Mouse (Mus musculus) gastrocnemius, adult 18-20 months (tissue): ENCODE data around the gene Stx8. TPM values are rescaled to one million over a fixed set of nuclear protein-coding genes. Genes with fewer than 3 reads are reported as not detected.

Experiments used
- DNase-seq: peaks from one replicate; pipeline ENCODE4 v3.0.0; 2021; ENCODE audit warnings: low spot score
- total RNA-seq, 2 experiments: library from RNA; stranded (reverse); gene quantifications; 2 replicates each; pipeline ENCODE4 v1.2.3; 2021

Gene Stx8
- total RNA-seq, 2 experiments from 2014 or later: 22.6 to 25.3 TPM

DNA sequence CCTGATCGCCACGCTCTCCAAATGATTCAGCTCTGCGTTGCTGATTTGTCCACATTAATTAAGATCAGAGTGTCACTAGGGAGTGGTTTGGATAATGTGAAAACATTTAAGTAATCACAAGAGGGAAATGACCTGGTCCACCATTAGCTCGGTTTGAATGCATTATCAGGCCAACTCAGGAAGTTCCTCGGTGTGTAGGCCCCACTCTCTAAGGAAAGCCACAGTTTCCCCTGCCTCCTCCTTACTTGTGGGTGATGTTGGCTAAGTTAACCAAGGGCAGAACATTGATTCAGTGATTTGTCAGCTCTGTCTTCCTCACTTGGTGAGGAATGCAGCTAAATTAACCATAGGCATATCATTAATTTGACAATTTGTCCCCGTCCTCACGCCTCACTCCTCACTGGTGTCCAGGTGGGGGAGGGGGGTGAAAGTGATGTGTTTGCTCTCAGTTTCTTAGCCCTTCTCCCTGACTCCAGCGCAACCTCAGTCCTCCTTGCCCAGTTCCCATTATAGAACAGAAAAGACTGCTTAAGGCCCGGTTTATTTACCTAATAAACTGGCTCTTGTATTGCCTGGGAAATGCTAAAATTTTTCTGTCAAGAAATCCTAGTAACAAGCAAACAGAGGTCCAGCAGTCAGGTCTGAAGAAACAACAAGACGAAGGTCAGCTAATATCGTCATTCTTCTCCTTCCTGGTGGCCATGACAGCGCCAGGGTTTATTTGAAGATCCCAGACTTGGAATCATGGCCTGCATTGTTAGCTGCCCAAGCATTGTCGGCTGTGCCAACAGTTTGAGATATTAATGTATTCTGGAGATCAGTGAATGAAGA is 178.5 kb downstream of the Stx8 start:
- no peak for DNase-seq

DNA sequence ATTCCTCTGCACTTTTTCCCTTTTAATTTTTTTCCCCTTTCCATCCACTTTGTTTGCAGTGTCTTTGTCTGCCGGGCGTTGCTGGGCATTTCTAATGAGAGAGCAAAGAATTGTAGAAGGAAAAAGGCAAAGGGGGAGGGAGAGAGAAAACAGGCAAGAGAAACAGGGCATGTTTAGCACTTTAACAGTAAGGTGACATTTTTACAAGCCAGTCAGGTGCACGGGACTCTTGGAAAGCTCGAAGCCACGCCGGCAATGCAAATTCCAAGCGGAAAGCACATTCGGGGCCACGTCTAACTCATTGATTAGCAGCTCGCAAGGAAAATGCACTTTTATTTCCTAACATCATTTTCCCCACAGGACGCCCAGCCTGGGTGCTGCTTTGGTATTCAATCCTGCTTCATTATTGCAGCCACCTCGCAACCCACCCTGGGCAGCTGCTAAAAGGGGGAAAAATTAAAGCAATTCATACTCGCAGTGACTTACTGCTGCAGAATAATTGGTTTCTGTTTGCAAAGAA is 179.1 kb downstream of the Stx8 start:
- no peak for DNase-seq

- no peak for DNase-seq
These were observed 179.8 kb downstream of the Stx8 start for GRCm38 (mm10) chr11:68145586-68146455.

GRCm38 (mm10) chr11:68146456-68146851 is 180.5 kb downstream of the Stx8 start:
- DNase-seq: no peak

DNA sequence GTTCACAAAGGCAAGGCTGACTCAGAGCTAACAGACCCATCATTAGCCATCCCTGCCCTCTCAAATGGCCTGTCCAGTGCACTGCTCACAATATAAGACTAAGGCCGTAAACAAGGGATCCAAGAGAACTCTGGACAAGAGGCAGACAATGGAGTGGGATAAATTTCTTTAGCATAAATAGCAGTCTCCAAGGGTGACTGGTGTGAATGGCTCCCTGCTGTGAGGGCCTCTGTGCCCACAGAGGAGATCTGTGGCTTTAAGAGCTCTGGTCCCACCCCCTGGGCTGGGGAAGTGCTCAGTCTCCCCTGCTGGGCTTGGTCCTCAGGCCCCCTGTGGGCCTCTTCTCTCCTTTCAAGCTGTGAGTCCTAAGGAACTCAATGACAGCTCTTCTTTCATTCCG is 184.9 kb downstream of the Stx8 start:
- DNase-seq: no peak

DNA sequence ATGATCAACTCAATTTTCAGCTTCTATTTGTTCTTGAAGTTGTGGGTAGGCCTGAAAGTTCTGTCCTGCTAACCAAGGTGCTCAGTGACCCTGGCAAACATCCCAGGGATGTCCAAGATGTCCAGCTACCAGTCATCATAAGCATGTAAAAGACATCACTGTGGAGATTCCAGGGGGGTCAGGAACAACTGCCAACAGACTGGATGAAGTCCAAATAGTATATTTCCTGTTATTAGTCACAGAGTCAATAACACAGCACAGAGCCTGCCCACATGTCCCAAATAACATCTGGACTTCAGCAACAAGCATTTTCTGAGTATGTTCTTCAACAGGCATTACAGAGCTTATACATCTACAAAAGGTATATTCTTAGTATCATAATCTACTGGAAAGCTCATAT is 189.8 kb downstream of the Stx8 start:
- DNase-seq: no peak

DNA sequence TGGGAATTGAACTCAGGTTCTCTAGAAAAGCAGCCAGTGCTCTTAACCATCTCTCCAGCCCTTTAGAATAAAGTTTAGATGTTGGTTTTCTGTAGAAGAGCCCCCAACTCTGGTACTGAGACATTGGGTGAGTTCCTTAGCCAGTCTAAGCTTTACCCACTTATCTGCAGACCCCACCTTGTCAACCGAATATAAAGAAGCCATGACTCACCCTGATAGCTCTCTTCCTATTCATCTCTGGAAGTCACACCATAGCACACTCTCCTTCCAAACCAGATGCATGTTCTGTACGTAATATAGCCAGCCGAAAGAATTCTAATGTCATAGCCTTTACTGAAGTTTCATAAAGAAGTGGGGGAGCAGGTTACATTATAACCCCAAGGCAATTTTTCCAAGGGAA is 192.2 kb downstream of the Stx8 start:
- no peak for DNase-seq

- DNase-seq: no peak
These were observed 193.9 kb downstream of the Stx8 start for GRCm38 (mm10) chr11:68159867-68160266.

DNA sequence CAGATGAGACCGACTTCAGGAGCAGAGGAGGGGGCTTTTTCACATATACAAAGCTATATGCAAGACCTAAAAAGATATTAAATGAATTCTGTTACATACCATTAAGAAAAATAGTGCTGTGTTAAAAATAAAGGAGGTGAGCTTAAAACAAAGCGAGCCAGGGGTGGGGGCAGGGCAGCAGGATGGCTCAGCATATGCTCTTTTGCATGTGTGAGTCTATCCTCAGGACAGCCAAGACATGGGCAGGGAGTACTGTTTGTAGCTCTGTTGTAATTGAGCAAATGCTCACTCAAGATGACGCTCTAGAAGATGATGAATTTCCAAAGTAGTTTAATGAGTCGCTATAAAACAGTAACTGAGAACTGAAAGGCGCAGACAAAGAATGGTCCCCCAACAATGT is 198.4 kb downstream of the Stx8 start:
- DNase-seq: no peak

GRCm38 (mm10) chr11:68168427-68168826 is 202.4 kb downstream of the Stx8 start:
- DNase-seq: no peak

- DNase-seq: no peak
These were observed 206.1 kb downstream of the Stx8 start for GRCm38 (mm10) chr11:68171973-68172647.

- DNase-seq: no peak
These were observed 206.7 kb downstream of the Stx8 start for GRCm38 (mm10) chr11:68172648-68173045.

- no peak for DNase-seq
These were observed 210.6 kb downstream of the Stx8 start for GRCm38 (mm10) chr11:68176550-68176949.

GRCm38 (mm10) chr11:68177415-68177814 is 211.4 kb downstream of the Stx8 start:
- DNase-seq: no peak

- DNase-seq: no peak
These were observed 219.7 kb downstream of the Stx8 start for GRCm38 (mm10) chr11:68185647-68186046.

DNA sequence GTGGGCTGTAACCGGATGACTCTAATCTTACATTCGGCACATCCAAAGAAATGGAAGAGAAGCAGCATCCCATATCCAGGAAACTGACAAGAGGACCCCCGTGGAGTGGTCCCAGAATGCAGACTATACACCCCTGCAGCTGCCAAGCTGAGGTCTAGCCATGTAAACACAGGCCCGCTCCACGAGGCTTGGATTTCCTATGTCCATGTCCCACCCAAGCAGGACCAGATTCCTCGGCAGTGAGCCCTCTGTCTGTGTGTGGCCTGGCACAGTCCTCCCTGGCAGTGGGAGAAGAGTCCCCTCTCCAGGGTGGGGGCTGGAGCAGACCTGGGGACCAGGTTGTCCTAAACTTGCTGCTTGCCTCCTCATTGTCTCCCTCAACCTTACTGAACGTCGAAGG is 221.2 kb downstream of the Stx8 start:
- no peak for DNase-seq

- DNase-seq: no peak
These were observed 222.8 kb downstream of the Stx8 start for GRCm38 (mm10) chr11:68188695-68189201.

DNA sequence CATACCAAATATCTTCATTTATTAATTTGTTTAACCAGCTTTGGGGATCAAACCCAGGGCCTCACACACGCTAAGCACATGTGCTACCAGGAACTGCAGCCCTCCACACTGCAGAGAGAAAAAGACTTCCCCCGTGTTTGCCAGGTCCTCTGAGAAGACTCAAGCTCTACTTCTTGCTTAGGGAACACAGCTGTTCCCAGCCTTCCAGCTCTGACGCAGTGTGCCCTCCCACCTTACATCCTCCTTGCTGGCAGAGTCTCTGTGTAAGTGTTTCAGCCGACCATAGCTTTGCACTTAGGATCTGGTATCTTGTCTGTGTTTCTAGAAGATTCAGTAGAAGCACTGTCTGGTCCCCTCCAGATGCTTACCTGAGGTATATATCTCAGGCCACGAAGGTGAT is 224.9 kb downstream of the Stx8 start:
- DNase-seq: no peak

DNA sequence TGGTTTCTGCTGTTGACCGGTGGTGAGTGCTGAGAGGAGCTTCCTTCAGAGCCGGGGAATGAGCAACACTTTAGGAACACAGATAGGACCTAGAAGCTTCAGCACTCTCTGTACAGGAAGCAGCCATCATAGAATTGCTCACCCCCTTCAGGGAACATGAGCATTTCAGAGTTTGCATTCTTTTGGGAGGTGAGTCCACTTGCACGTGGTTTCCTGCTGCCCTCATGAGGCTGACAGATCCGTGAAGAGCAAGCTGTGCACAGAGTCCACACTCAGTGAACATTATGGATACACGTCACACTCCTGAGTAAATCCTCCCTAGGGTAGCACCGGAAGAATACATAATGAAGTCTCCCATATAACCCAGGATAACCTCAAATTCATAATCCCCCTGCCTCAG is 229.2 kb downstream of the Stx8 start:
- DNase-seq: no peak

DNA sequence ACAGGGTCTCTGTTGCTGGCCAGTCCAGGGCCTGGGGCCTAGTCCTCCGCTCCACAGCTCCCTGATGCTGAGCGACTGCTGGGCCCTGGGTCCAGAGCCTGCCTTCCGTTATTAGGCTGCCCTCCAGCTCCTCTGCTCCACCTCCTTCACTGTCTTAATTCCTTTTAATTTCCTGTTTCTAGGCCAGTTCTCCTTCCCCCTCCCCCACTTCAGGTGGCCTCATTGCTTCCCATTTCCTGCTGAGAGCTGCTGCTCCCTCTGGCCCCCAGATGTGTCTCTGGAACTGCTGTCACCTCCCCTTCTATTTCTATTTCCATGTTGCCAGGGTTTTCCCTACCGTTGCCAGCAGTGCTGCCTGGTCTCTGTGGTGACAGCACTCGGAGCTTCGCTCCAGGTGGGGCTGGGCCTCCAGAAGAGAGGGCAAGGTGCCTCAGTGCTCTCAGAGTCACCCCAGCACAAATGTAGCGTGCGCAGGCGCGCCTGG is 229.7 kb downstream of the Stx8 start:
- no peak for DNase-seq

DNA sequence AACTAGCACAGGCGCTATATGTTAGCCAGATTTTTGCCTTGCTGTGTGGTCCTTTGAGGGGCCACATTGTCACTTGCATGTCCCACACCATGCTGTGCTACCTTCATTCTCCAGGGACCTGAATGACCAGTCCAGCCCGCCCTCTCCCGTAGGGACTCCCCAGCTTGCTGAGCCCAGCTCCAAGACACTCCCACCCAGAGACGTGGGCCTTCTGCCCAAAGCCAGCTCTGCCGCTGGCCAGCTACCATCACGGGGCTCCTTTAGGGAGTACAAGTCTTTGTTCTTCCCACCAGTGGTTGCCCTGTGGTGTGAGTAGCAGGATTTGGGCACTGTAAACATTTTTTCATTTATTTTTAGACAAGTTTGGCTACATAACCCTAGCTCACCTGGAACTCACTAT is 230.6 kb downstream of the Stx8 start:
- no peak for DNase-seq
